Mouse (Mus musculus): ENCODE measurements around the gene Kcnma1.

DNA sequence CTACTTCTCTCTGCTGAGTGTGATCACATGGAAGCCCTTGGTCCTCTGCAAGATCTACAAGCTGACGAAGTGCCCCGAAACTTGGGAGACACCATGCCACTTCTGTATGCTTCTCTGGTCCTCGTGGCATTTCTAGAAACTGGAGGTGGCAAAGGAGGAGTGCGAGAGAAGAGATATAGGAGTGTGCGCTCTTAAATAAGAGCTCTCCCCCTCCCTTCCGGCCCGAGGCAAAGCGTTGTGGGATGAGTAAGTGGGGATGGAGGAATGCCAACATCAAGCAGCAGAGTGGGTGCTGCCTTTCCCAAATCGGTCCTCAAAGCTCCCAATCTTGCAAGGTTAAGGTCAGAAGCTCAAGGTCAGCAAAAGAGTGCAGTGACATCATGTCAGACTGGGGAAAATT, 426.8 kb downstream of the Kcnma1 start:
- no peak for TF ChIP-seq CTCF (conservative IDR thresholded peaks at IDR 0.05; ENCODE audit: low read length)
- TF ChIP-seq POU5F1 (IDR thresholded peaks at IDR 0.05; ENCODE audit: borderline replicate concordance, low read length) = no peak
- TF ChIP-seq NANOG (IDR thresholded peaks at IDR 0.05; ENCODE audit: borderline replicate concordance, low read length) = no peak
